18 mouse cellular contexts compared by ENCODE assay signal in the genomic region with DNA sequence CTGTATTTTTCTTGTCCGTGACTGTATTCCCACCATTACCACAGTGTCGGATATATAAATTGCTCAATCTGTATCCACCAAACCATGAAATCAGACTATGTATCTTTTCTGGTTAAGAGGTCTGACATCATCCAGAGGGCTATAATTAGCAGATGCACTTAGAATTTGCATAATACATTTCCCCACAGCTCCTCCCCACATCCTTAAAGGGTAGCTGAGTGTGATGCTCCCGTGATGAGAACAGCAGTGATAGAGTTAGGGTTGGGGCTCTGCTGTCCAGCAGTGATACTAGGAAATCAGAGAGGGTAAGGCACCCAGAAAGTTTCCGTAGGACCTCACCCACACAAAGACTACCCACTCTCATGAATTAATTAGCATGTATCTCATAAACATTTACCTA.
"Had no signal": no experiment of that assay in that cellular context is flagged by ENCODE, and none has a peak within 500 bp of the region (broad histone marks: within the 10 kb centered on the region; RNA-seq: fewer than 3 reads in every experiment).

No protein-coding gene starts in this region.

- ATAC-seq: liver, postnatal 0 days; midbrain, embryonic 15.5 days had no signal

- H3K27me3 ChIP-seq: limb, embryonic 12.5 days; liver, embryonic 13.5 days; lung, embryonic 15.5 days; megakaryocyte, embryonic 14.5 days; midbrain, embryonic 15.5 days had no signal

- DNase-seq: kidney, adult 9 months; kidney, postnatal 36 days; layer of hippocampus, adult 9-11 months; liver; liver, embryonic 13.5 days; liver, postnatal 0 days; lung, postnatal 14 days; right cerebral cortex, adult 18-20 months; right cerebral cortex, postnatal 25 days; thymus, postnatal 4 days had no signal

- H3K4me2 ChIP-seq: limb, embryonic 12.5 days; liver, embryonic 13.5 days; lung, embryonic 15.5 days; midbrain, embryonic 11.5 days; midbrain, embryonic 15.5 days had no signal

- H3K4me3 ChIP-seq: limb, embryonic 12.5 days; liver, embryonic 13.5 days; lung, embryonic 15.5 days; megakaryocyte, embryonic 14.5 days; midbrain, embryonic 15.5 days had no signal

- H3K9ac ChIP-seq: limb, embryonic 12.5 days; liver, embryonic 13.5 days; liver, postnatal 0 days; lung, embryonic 15.5 days; midbrain, embryonic 15.5 days had no signal

- H3K4me1 ChIP-seq: limb, embryonic 12.5 days; liver, embryonic 13.5 days; lung, embryonic 15.5 days; megakaryocyte, embryonic 14.5 days; midbrain, embryonic 15.5 days had no signal

- H3K27ac ChIP-seq: kidney, postnatal 0 days; limb, embryonic 12.5 days; liver, embryonic 13.5 days; lung, embryonic 15.5 days; macrophage; midbrain, embryonic 15.5 days; stomach, postnatal 0 days had no signal

- H3K9me3 ChIP-seq: limb, embryonic 12.5 days; liver, embryonic 13.5 days; lung, embryonic 15.5 days; megakaryocyte, embryonic 14.5 days; midbrain, embryonic 15.5 days had no signal

- H3K36me3 ChIP-seq: limb, embryonic 12.5 days; liver, embryonic 13.5 days; lung, embryonic 15.5 days; midbrain, embryonic 15.5 days had no signal
